Mouse (Mus musculus) adrenal gland (tissue): ENCODE data around the gene Bag3.

Experiments used
- microRNA-seq, 2 experiments: library from miRNA; unstranded; fragments of <30 nt; microRNA quantifications; one replicate each; pipeline ENCODE4; 2019

Gene Bag3

Small RNA genes lying within 50 kb of the gene (microRNA-seq; reads per million reads assigned to microRNA genes)
- 0 reads per million in 2 experiments for gene Gm24365
